ENCODE assay signal across 20 mouse cellular contexts in genomic region chr5:73532222-73532621, GRCm38 (mm10).
"Had no signal": no experiment of that assay in that cellular context is flagged by ENCODE, and none has a peak within 500 bp of the region (broad histone marks: within the 10 kb centered on the region; RNA-seq: fewer than 3 reads in every experiment).

No protein-coding gene starts in this region.

- DNase-seq: gastrocnemius, adult 2 months; gastrocnemius, postnatal 10 days; gastrocnemius, postnatal 25 days; heart, adult 18-20 months; heart, postnatal 10 days; heart, postnatal 4 days; kidney, adult 18-20 months; kidney, adult 8-10 months; kidney, postnatal 10 days; kidney, postnatal 4 days; liver; liver, embryonic 13.5 days had no signal

- H3K27ac ChIP-seq: gastrocnemius, adult 2 months; heart, embryonic 10.5 days; hindbrain, embryonic 10.5 days; hindbrain, embryonic 12.5 days; hindbrain, embryonic 14.5 days; intestine, embryonic 15.5 days; limb, embryonic 10.5 days; limb, embryonic 12.5 days; liver, embryonic 13.5 days had no signal

- H3K4me3 ChIP-seq: gastrocnemius, adult 2 months; heart, embryonic 10.5 days; heart, embryonic 12.5 days; hindbrain, embryonic 10.5 days; hindbrain, embryonic 12.5 days; intestine, embryonic 15.5 days; limb, embryonic 10.5 days; limb, embryonic 12.5 days; liver, embryonic 13.5 days had no signal
